Mouse (Mus musculus): ENCODE measurements around the gene Tmbim6. TPM values are rescaled to one million over a fixed set of nuclear protein-coding genes. Genes with fewer than 3 reads are reported as not detected.

Gene Tmbim6
- polyA plus RNA-seq, 1 experiment from 2014 or later, result 346 TPM

GRCm38 (mm10) chr15:99421152-99421551 is 28.5 kb downstream of the Tmbim6 start:
- Histone ChIP-seq H3K4me3 (ENCODE audit: low read length) (no peak overlapping the region), H3K4me2 (ENCODE audit: low read length) (no peak overlapping the region; the same call in 1 of the 2 replicates), H3K9me3 (ENCODE audit: control insufficient read depth, low read length) (no peaks in the 10 kb centered on the region), H3K4me1 (ENCODE audit: control insufficient read depth, insufficient read depth, low read depth, low read length) (peaks cover 12% of the 10 kb centered on the region), H3K9ac (ENCODE audit: low read depth, low read length) (no peak overlapping the region), H3K27ac (ENCODE audit: low read depth, low read length) (peak overlapping the region; percentile 77), H3K36me3 (ENCODE audit: control insufficient read depth, insufficient read depth, low read length) (peaks cover 12% of the 10 kb centered on the region), H3K27me3 (replicated peaks; ENCODE audit: control insufficient read depth, insufficient read depth, low read length) (no peaks in the 10 kb centered on the region)
- ATAC-seq, result no peak
- 76% methylated on average over 9 of the region's 9 CpGs for WGBS

- H3K9me3 ChIP-seq (ENCODE audit: control insufficient read depth, low read length), result no peaks in the 10 kb centered on the region
- H3K4me3 ChIP-seq (ENCODE audit: low read length), result no peak overlapping the region
- H3K27me3 ChIP-seq (replicated peaks; ENCODE audit: control insufficient read depth, insufficient read depth, low read length), result no peaks in the 10 kb centered on the region
- peaks cover 12% of the 10 kb centered on the region for H3K4me1 ChIP-seq (ENCODE audit: control insufficient read depth, insufficient read depth, low read depth, low read length)
- no peak overlapping the region for H3K9ac ChIP-seq (ENCODE audit: low read depth, low read length)
- 0 out of 2 replicates have a peak overlapping the region, but pooled peaks have one; percentile 12 for H3K27ac ChIP-seq (ENCODE audit: low read depth, low read length)
- 87% methylated on average over 8 of the region's 8 CpGs for WGBS
- peaks cover 16% of the 10 kb centered on the region for H3K36me3 ChIP-seq (ENCODE audit: control insufficient read depth, insufficient read depth, low read length)
- no peak overlapping the region for H3K4me2 ChIP-seq (ENCODE audit: low read length)
- ATAC-seq, result no peak
Measured at GRCm38 (mm10) chr15:99421676-99422075, 29.0 kb downstream of the Tmbim6 start.

DNA sequence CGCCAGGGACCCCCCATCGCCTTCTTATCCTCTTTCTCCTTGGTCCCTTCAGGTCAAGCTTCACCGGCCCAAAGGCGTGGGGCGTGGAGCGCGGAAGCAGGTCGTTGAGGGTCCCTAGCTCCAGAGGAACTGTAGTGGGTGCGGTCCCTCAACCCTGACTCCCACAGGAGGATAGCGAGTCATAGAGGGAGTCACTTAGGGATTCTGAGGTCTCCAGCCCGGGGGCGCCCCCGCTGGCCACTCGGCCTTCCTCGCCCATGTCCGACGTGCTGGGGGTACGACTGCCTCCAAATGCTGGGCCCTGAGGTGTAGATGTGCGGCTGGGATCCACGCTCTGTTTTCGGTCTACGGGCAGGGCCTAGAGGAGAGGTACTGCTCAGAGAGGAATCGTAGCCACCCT is 29.9 kb downstream of the Tmbim6 start:
- H3K27ac ChIP-seq (ENCODE audit: low read depth, low read length), result no peak overlapping the region
- H3K9ac ChIP-seq (ENCODE audit: low read depth, low read length), result no peak overlapping the region
- WGBS, result 92% methylated on average over 23 of the region's 23 CpGs
- peaks cover 19% of the 10 kb centered on the region for H3K36me3 ChIP-seq (ENCODE audit: control insufficient read depth, insufficient read depth, low read length)
- peaks cover 8% of the 10 kb centered on the region for H3K4me1 ChIP-seq (ENCODE audit: control insufficient read depth, insufficient read depth, low read depth, low read length)
- ATAC-seq, result no peak
- H3K4me2 ChIP-seq (ENCODE audit: low read length), result no peak overlapping the region
- H3K4me3 ChIP-seq (ENCODE audit: low read length), result no peak overlapping the region
- no peaks in the 10 kb centered on the region for H3K27me3 ChIP-seq (replicated peaks; ENCODE audit: control insufficient read depth, insufficient read depth, low read length)
- H3K9me3 ChIP-seq (ENCODE audit: control insufficient read depth, low read length), result no peaks in the 10 kb centered on the region

DNA sequence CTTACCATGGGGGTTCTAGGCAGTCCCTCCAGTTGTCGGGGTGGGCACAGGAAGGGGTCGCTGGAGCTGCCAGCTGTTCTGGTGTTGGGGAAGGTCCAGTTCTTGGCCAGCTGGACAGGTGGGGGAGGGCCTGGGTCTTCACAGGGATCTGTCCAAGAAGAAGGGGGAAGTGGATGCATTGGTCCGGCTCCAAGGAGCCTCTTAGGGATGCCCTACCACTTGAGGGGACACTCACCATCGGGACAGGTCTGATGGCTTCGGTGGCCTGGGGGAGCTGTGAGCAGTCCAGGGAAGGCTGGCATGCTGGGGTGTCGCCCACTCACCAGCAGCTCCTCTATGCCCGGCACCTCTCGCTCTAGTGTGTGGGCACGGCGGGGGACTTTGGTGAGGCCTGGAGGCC is 30.4 kb downstream of the Tmbim6 start:
- Histone ChIP-seq H3K9ac (ENCODE audit: low read depth, low read length) (no peak overlapping the region), H3K4me1 (ENCODE audit: control insufficient read depth, insufficient read depth, low read depth, low read length) (peaks cover 8% of the 10 kb centered on the region), H3K4me3 (ENCODE audit: low read length) (no peak overlapping the region), H3K27me3 (replicated peaks; ENCODE audit: control insufficient read depth, insufficient read depth, low read length) (no peaks in the 10 kb centered on the region), H3K36me3 (ENCODE audit: control insufficient read depth, insufficient read depth, low read length) (peaks cover 19% of the 10 kb centered on the region), H3K27ac (ENCODE audit: low read depth, low read length) (no peak overlapping the region), H3K4me2 (ENCODE audit: low read length) (no peak overlapping the region), H3K9me3 (ENCODE audit: control insufficient read depth, low read length) (no peaks in the 10 kb centered on the region)
- no peak for ATAC-seq
- 87% methylated on average over 10 of the region's 10 CpGs for WGBS

DNA sequence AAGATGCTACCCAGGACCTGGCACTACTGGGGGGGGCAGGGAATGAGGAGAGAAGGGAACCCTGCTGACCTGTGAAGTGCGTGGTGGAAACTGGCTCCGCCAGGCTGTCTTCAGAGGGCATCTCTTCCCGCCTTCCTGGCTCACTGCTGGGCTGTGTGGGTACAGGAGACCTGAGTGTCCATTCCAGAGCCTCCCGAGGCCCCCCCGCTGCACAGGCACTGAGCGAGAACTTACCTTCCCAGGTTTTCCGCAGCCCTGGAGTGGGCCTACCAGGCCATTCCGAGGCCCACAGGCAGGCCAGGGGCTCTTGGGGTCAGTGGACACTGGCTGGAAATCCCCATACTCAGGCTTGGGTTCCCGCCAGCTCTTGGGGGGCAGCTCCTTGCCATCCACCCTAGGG is 31.2 kb downstream of the Tmbim6 start:
- 95% methylated on average over 9 of the region's 9 CpGs for WGBS
- peaks cover 22% of the 10 kb centered on the region for H3K36me3 ChIP-seq (ENCODE audit: control insufficient read depth, insufficient read depth, low read length)
- H3K4me3 ChIP-seq (ENCODE audit: low read length), result no peak overlapping the region
- no peak overlapping the region for H3K27ac ChIP-seq (ENCODE audit: low read depth, low read length)
- H3K9ac ChIP-seq (ENCODE audit: low read depth, low read length), result no peak overlapping the region
- ATAC-seq, result no peak
- H3K9me3 ChIP-seq (ENCODE audit: control insufficient read depth, low read length), result no peaks in the 10 kb centered on the region
- H3K4me1 ChIP-seq (ENCODE audit: control insufficient read depth, insufficient read depth, low read depth, low read length), result peaks cover 8% of the 10 kb centered on the region
- H3K27me3 ChIP-seq (replicated peaks; ENCODE audit: control insufficient read depth, insufficient read depth, low read length), result no peaks in the 10 kb centered on the region
- no peak overlapping the region for H3K4me2 ChIP-seq (ENCODE audit: low read length)

GRCm38 (mm10) chr15:99430394-99430793 is 37.7 kb downstream of the Tmbim6 start:
- no peak overlapping the region for H3K9ac ChIP-seq (ENCODE audit: low read depth, low read length)
- no peaks in the 10 kb centered on the region for H3K27me3 ChIP-seq (replicated peaks; ENCODE audit: control insufficient read depth, insufficient read depth, low read length)
- ATAC-seq, result no peak
- no peaks in the 10 kb centered on the region for H3K9me3 ChIP-seq (ENCODE audit: control insufficient read depth, low read length)
- H3K4me2 ChIP-seq (ENCODE audit: low read length), result no peak overlapping the region
- H3K36me3 ChIP-seq (ENCODE audit: control insufficient read depth, insufficient read depth, low read length), result peaks cover 14% of the 10 kb centered on the region; the same call in 1 of the 2 replicates
- no peak overlapping the region for H3K4me3 ChIP-seq (ENCODE audit: low read length)
- WGBS, result 85% methylated on average over 8 of the region's 8 CpGs
- peaks cover 4% of the 10 kb centered on the region; the same call in 1 of the 2 replicates for H3K4me1 ChIP-seq (ENCODE audit: control insufficient read depth, insufficient read depth, low read depth, low read length)
- no peak overlapping the region for H3K27ac ChIP-seq (ENCODE audit: low read depth, low read length)

- no peak overlapping the region for H3K9ac ChIP-seq (ENCODE audit: low read depth, low read length)
- H3K9me3 ChIP-seq (ENCODE audit: control insufficient read depth, low read length), result no peaks in the 10 kb centered on the region
- peaks cover 14% of the 10 kb centered on the region; the same call in 1 of the 2 replicates for H3K36me3 ChIP-seq (ENCODE audit: control insufficient read depth, insufficient read depth, low read length)
- no peaks in the 10 kb centered on the region for H3K27me3 ChIP-seq (replicated peaks; ENCODE audit: control insufficient read depth, insufficient read depth, low read length)
- ATAC-seq, result no peak
- 85% methylated on average over 10 of the region's 10 CpGs for WGBS
- no peak overlapping the region for H3K4me2 ChIP-seq (ENCODE audit: low read length)
- peaks cover 9% of the 10 kb centered on the region for H3K4me1 ChIP-seq (ENCODE audit: control insufficient read depth, insufficient read depth, low read depth, low read length)
- no peak overlapping the region for H3K27ac ChIP-seq (ENCODE audit: low read depth, low read length)
- no peak overlapping the region for H3K4me3 ChIP-seq (ENCODE audit: low read length)
Measured at GRCm38 (mm10) chr15:99431063-99431462, 38.4 kb downstream of the Tmbim6 start.

DNA sequence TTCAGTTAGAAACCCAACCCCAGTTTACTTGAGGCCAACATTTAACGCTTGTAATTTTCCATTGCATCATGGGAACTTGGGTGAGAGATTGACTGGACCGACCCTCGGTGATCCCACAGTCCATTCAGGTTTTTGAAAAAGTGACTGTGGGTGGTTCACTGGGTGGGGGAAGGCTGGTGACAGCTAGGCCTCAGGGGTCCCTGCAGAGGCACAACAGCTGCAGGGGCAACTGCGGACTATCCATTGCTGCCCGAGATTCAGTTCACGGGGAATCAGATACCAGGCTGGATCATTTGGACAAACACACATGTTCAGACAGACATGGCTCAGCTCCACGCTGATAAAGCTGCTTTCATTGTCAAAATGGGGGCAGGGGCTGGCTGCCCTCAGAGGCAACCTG is 38.8 kb downstream of the Tmbim6 start:
- WGBS, result 76% methylated on average over 7 of the region's 7 CpGs
- no peak overlapping the region for H3K9ac ChIP-seq (ENCODE audit: low read depth, low read length)
- H3K4me3 ChIP-seq (ENCODE audit: low read length), result no peak overlapping the region
- no peak overlapping the region for H3K27ac ChIP-seq (ENCODE audit: low read depth, low read length)
- peaks cover 10% of the 10 kb centered on the region for H3K4me1 ChIP-seq (ENCODE audit: control insufficient read depth, insufficient read depth, low read depth, low read length)
- H3K9me3 ChIP-seq (ENCODE audit: control insufficient read depth, low read length), result no peaks in the 10 kb centered on the region
- no peak overlapping the region for H3K4me2 ChIP-seq (ENCODE audit: low read length)
- peaks cover 12% of the 10 kb centered on the region; the same call in 1 of the 2 replicates for H3K36me3 ChIP-seq (ENCODE audit: control insufficient read depth, insufficient read depth, low read length)
- H3K27me3 ChIP-seq (replicated peaks; ENCODE audit: control insufficient read depth, insufficient read depth, low read length), result no peaks in the 10 kb centered on the region
- ATAC-seq, result no peak

- no peak for ATAC-seq
- no peaks in the 10 kb centered on the region for H3K9me3 ChIP-seq (ENCODE audit: control insufficient read depth, low read length)
- no peak overlapping the region for H3K4me3 ChIP-seq (ENCODE audit: low read length)
- peaks cover 10% of the 10 kb centered on the region for H3K4me1 ChIP-seq (ENCODE audit: control insufficient read depth, insufficient read depth, low read depth, low read length)
- no peak overlapping the region for H3K27ac ChIP-seq (ENCODE audit: low read depth, low read length)
- no peaks in the 10 kb centered on the region for H3K27me3 ChIP-seq (replicated peaks; ENCODE audit: control insufficient read depth, insufficient read depth, low read length)
- H3K4me2 ChIP-seq (ENCODE audit: low read length), result no peak overlapping the region
- peaks cover 11% of the 10 kb centered on the region; the same call in 1 of the 2 replicates for H3K36me3 ChIP-seq (ENCODE audit: control insufficient read depth, insufficient read depth, low read length)
- no peak overlapping the region for H3K9ac ChIP-seq (ENCODE audit: low read depth, low read length)
- WGBS, result 81% methylated on average over 8 of the region's 8 CpGs
Measured at GRCm38 (mm10) chr15:99431967-99432366, 39.3 kb downstream of the Tmbim6 start.

All from hindbrain, embryonic 16.5 days (tissue).